Mouse (Mus musculus) adrenal gland, postnatal 14 days (tissue): ENCODE results near the gene Skap2. TPM values are rescaled to one million over a fixed set of nuclear protein-coding genes. Genes with fewer than 3 reads are reported as not detected.

ENCODE experiments used
- DNase-seq: peaks from one replicate; pipeline ENCODE4 v3.0.0; 2021; ENCODE audit warnings: mixed read lengths
- total RNA-seq: library from RNA; stranded (reverse); gene quantifications from 2 replicates; pipeline ENCODE4 v1.2.3, GENCODE M21; 2021

The Skap2 gene
- total RNA-seq, 1 experiment from 2014 or later = 41.1 TPM

DNA sequence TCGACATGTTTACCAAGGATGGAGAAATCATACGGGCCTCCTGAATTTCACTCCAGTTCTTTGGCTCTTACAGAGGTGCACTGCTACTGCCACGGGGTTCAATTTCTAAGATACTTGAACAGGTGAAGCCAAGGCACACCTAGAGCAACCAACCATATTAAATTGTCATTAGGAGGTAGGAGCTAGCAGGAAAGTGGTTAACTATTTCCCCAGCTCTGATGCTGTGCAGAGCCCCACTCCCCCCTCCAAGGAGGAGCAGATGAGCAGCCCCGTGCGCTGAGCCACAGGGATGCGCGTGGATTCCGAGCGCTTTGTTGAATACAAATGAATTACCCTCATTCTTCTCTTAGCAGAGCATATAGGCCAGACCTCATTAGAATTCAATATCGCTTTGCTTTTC, 162.8 kb downstream of the Skap2 start:
- DNase-seq = no peak

DNA sequence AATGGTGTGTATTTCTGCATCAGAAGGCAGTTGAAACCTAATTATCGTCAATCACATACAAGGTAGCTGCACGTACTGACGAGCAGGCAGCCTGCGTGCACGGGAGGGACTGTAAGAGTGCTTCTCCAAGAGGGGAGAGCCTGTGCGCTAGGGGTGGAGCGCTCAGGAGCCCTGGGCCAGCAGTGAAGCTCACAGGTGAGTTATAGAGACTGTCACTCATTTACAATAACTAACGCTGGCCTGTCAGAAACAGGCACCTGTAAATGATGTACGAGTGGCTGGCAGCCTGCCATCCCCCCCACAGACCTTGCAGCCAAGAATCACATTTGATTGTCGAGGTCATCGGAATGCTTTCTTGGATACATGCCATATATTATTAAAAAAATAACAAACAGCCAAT, 168.2 kb downstream of the Skap2 start:
- peak; percentile 73 for DNase-seq

DNA sequence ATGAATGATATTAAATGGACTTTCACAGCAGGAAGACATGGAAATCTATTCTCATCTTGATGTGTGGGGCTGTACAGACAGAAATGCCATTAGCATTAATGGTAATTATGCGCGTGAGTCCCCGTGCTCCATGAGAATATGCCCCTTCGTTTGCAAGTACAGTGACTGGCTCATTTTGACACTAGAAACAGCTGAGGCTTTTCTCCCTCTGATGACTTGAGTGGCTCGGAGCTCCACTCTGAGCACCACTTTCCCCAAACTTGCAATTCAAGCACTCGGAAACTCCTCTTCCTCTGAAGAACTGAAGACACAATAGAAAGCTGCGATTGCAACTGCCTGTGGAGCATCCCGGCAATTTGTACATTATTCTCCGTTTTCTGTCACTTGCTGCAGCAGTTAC, 169.3 kb downstream of the Skap2 start:
- DNase-seq = no peak

DNA sequence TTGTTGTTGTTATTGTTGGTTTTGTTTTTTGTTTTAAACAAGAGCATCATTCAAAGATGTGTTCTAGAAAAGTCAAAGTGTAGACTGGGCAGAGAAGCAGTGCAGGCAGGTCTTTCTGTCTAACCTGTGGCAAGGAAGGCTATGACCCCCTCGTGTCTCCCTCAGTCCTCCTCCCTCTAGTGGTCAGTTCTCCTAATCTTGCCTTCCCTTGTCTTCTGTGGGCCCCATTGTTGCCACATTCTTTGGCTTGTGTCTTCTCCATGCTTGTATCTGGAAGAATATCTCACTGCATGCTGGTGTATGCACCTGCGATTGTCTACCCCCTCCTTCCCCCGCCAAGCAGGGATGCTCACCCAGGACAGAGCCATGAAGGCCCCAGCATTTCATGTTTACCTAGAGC, 174.2 kb downstream of the Skap2 start:
- DNase-seq = no peak

DNA sequence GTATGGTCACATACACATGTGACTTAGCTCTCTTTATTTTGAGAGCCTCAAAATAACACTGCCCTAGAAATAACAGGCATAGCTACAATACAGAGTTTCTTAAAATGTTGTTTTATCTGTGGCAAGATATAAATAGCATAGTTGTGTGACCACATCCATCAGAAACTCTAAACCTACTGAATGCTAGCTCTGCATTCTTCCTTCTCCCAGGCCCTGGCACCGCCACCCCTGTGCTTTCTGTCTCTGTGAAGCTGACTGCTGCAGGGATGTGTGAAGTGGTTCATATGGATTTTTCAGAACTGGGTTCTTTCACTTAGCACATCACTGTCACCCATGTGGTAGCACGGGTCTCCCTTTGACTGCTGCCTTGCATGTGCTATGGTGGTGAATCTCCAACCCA, 179.0 kb downstream of the Skap2 start:
- DNase-seq = no peak

DNA sequence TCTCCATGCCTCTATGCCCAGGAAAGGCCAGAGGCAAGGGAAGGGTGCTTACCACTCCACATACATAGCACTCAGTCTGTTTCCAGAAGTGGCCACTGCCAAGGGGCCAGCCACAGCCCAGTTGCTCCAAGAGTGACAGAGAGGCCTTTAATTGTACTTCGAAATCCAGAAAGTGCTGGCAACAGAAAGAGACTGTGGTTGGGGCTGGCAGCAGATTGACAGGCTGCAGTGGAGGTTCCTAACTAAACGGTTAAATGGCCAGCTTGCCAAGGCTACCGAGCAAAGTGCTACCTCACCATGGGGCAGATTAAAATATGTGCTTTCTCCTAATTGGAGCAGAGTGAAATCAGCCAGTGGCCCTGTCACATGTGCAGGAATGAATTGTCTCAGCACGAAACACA, 186.7 kb downstream of the Skap2 start:
- peak; percentile 32 for DNase-seq

DNA sequence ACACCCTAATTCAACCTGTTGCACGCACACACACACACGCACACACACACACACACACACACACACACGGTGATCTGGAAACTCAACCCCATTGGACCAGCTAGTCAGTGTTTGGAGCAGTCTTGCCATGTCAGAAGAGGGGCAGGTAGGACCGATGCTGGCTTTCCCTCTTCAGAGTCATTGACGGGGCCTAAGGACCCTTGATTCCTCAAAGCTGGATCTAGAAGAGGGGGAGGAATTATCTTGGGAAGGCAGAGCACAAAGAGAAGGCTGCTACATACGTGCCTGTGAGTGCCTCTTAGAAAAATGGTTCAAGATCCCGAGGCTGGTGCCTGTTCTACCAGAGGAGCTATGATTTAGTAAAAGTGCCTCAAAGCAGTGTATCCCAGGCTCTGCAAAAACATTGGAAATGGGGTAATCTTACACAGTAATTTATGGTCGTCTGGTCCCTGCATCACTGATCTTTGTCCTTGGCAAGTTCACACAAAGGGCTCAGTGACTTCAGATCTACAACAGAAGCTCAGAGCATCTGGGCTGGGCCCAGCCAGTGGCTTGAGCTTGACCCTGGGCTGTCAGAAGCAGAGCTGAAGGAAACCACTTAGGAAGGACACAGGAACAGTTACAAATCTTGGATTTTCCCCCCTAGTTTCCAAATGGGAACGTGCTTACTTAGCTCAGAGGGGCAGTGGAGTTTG, 188.1 kb downstream of the Skap2 start:
- peak; percentile 73 for DNase-seq

DNA sequence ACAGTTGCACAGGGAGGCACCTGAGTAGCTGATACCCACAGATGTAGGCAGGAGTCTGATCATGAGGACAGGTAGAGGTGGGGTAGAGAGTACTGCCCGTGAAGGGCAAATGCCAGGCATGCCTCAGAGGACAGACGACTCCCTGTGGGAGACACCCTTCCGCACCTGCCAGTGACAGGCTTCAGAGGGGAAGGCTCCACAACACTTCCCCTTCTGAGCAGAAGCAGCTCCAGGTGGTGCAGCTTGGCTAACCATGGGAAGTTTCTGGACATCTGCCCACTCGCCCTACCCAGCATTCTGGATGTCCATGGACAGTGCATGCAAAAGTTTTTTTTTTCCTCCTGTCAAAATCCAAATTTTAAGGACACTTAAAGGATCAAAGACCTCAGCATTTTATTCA, 190.3 kb downstream of the Skap2 start:
- no peak for DNase-seq

DNA sequence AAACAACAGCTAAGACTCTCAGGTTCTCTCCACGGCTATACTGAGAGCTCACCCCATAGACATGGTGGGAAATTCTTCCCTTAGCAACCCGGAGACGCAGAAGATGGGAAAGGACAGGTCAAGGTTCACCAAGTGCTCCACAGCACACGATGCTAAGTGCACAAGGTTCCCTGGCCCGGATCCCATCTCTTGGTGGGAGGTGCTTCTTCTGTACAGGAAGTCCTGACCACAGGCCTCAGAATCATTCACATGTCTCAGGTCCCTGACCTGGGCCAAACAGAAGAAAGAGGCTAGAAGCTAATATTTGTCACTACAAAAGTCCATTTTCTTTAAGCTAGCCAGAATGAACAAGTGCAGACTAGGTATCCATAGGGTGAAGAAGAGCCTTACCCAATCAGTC, 191.5 kb downstream of the Skap2 start:
- no peak for DNase-seq

DNA sequence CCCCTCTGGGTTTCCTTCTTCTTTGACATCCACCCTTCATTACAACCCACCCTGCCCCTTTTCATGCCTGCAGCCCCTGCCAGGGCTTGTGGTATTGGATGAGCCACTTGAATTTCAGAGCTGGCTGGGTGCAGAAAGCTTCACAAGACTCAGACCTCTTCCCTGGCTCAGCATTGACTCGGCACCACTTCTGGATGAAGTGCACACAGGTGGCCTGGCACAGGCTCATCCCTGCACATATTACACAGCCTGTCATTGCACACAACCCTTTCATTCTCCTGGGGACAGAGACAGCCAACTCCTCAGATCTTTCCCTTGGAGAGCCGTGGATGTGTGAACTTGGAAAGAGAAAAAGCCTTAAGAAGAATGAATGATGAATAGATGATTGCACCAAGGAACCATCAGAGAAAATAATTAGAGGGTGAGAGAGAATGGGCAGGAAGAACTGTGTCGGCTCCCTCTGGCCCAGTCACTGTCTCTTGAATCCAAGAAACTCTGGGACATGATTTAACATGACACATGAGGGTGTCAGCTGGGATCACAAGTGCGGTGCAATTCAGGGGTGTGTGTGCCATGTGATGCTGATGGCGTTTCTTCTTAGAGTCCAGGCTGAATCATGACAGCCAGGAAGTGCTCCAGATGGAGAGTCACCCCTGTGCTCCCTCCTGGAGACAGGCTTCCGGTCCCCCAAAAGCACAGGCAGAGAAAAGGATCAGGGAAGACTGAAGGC, 195.3 kb downstream of the Skap2 start:
- no peak for DNase-seq

DNA sequence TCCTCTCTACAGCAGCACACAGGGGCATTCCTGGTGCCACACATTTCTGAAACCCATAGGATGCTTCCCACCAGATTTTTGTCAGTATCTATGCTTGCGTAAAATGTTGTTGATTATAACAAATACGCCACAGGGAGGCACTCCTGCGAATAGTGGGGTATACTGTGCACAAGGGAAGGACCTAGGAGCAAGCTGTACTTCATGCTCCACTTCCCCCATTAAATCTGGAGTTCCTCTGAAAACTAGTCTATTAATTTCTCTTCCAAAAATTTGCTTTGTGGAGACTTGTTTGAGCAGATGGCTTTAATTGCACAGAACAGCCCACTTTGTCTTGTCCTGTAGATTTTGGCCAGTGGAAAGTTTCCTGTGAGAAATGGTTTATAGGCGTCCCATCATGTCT, 201.4 kb downstream of the Skap2 start:
- no peak for DNase-seq

DNA sequence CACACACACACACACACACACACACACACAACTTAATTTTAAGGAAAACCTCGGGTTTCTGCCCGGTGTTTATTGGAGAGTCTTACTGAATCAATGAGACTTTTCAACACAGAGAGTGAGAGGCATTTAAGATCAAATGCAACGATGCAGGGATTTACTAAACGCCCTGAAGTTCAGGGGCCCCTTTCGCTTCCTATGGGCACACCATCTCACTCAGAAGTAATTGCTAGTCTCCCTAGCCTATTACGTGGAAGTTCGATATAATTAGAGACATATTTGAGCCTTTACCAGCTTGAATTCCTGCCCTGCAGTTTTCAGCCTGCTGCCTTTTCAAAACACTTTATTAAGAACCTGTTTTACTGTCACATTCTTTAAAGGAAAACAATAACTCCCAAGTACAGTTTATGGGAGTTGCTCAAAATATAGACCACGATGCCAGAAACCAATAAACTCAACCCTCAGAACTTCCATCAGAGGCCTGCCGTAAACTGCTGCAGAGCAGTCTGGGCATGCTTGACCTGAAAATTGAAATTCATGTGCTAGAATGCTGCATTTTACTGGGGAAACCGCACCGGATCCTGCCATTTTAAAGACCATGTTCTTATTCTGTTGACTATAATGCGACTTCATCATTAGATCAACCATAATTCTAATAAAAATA, 203.1 kb downstream of the Skap2 start:
- DNase-seq = no peak

DNA sequence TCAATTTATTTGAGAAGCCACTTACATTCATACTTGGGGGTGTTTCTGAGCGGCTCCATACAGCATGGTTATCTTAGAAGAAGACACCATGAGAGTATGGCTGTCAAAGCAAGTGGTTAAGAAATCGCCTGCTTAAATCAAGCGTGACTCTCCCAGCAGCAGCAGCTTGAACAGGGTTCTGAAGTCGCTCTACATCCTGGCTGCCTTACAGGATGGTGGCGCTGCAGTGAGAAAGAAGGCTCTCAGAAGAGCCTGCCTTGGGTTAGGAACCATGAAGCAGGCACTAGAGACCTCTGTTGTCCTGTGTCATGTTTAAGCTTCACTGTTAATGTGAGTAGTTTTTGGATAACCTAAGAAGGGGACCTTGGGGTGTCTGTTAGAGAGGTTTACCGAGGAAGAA, 204.3 kb downstream of the Skap2 start:
- no peak for DNase-seq

Other genes with a start within 250 kb of the Skap2 start
- gene Hoxa1, start 145.8 kb upstream of the Skap2 start, total RNA-seq = 0.64 and 1.1 TPM in 2 replicates
- 3.3 and 3.8 TPM in 2 replicates for gene Hoxa2, start 152.3 kb upstream of the Skap2 start, total RNA-seq
- gene 5730596B20Rik, start 164.9 kb upstream of the Skap2 start, total RNA-seq = 0.45 and 0.63 TPM in 2 replicates
- 6.4 and 7.3 TPM in 2 replicates for gene Hoxa4, start 179.2 kb upstream of the Skap2 start, total RNA-seq
- gene Hoxa5, start 192.0 kb upstream of the Skap2 start, total RNA-seq = 25.8 and 26.3 TPM in 2 replicates
- 3.7 and 5.9 TPM in 2 replicates for gene Hoxa6, start 196.2 kb upstream of the Skap2 start, total RNA-seq
- gene Hoxa3, start 200.8 kb upstream of the Skap2 start, total RNA-seq = 6.9 and 10.5 TPM in 2 replicates
- 1.3 and 1.4 TPM in 2 replicates for gene Gm28308, start 200.8 kb upstream of the Skap2 start, total RNA-seq
- gene Hoxa7, start 209.3 kb upstream of the Skap2 start, total RNA-seq = 20.9 and 22.2 TPM in 2 replicates
- gene Hoxa9, start 218.5 kb upstream of the Skap2 start, total RNA-seq = 1.8 and 3.5 TPM in 2 replicates
- gene Hoxa10, start 228.3 kb upstream of the Skap2 start, total RNA-seq = 0.15 and 0.68 TPM in 2 replicates
- gene Hoxa11, start 233.3 kb upstream of the Skap2 start, total RNA-seq = not detected in 2 replicates
- not detected in 2 replicates for gene Hoxa13, start 248.3 kb upstream of the Skap2 start, total RNA-seq